Mouse (Mus musculus): ENCODE data around the gene Jup.

GRCm38 (mm10) chr11:100414021-100414913 lies 16.7 kb upstream of the Jup start, which contains the start of gene P3h4:
- TF ChIP-seq EP300 (IDR thresholded peaks at IDR 0.05): no peak
- TF ChIP-seq CTCF (IDR thresholded peaks at IDR 0.05): peak; percentile 89
